Mouse (Mus musculus): ENCODE data around the gene Tmbim1. TPM values are rescaled to one million over a fixed set of nuclear protein-coding genes. Genes with fewer than 3 reads are reported as not detected.
A peak's percentile ranks its signal among the peaks of the same experiment; 100 is the strongest.

Tmbim1 gene
- polyA plus RNA-seq, 1 experiment from 2014 or later: 25.5 TPM

DNA sequence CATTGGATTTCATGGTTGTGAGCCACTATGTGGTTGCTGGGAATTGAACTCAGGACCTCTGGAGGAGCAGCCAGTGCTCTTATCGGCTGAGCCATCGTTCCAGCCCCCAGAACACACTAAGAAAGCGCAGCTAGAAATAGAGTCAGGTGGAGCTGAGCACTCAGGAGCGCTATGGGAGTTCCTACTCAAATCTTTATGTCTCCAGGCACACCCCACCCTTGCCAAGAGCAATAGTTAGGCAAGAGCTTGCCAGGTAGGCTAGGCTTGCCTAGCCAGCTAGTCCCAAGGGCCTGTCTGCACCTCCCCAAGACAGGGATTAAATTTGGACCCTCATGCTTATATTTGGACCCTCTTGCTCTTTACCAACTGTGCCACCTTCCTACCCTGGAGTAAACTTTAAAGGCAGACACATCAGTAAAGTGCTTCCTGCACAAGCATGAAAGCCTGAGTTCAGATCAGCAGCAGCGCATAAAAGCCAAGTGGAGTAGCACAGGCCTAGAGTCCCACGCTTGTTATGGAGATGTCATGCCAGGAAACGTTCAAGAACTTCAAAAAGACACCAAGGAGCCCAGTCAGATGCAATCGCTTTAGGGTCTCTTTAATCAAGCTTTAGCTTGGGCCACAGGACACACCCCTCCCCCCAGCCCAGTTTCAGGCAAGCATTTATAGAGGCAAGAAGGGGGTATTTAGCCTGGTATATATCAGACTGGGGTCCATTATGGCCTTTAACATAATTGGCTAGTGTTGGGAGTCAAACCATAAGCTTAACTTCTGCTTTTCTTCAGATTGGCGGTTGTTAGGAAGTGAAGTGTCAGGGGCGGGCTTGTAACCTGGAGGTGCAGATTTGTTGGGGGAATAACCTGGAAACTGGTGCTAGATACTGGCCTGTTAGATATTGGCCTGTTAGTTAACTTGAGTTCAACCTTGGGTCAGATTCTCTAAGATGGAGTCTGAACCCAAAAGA is 2.9 kb upstream of the Tmbim1 start:
- Histone ChIP-seq H3K9ac (no peak overlapping the region), H3K9me3 (ENCODE audit: low read depth, low read length) (no peaks in the 10 kb centered on the region), H3K36me3 (ENCODE audit: insufficient read depth) (no peaks in the 10 kb centered on the region), H3K27me3 (ENCODE audit: insufficient read depth, low read length) (no peaks in the 10 kb centered on the region), H3K4me3 (ENCODE audit: low read depth, low read length) (no peak overlapping the region), H3K4me2 (no peak overlapping the region), H3K4me1 (ENCODE audit: insufficient read depth) (peaks cover 5% of the 10 kb centered on the region; the same call in 1 of the 2 replicates), H3K27ac (ENCODE audit: low read depth) (no peak overlapping the region)
- no peak for DNase-seq
- TF ChIP-seq CTCF (IDR thresholded peaks at IDR 0.05; ENCODE audit: low read depth): no peak
- 71% methylated on average over 10 of the region's 10 CpGs for WGBS
- no peak for ATAC-seq (ENCODE audit: insufficient read depth)

DNA sequence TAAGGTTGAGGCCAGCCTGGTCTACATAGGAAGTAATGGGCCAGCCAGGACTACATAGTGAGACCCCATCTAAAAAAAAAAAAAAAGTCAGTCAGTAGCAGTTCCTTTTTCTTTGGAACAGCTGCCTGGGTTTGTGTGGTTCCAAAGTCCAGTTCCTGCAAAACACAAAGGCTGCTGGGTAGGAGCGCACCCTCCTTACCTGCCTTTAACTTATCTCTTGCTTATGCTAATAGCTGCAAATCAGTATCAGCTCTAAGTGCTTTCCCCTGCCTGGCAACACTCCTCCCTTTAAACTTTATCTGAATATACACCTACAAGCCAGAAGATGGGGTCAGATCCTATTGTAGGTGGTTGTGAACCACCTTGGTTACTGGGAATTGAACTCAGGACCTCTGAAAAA is 1.7 kb upstream of the Tmbim1 start:
- no peaks in the 10 kb centered on the region for H3K36me3 ChIP-seq (ENCODE audit: insufficient read depth)
- H3K9ac ChIP-seq: no peak overlapping the region
- no peaks in the 10 kb centered on the region for H3K27me3 ChIP-seq (ENCODE audit: insufficient read depth, low read length)
- no peak overlapping the region for H3K4me3 ChIP-seq (ENCODE audit: low read depth, low read length)
- H3K9me3 ChIP-seq (ENCODE audit: low read depth, low read length): no peaks in the 10 kb centered on the region
- no peak overlapping the region for H3K27ac ChIP-seq (ENCODE audit: low read depth)
- TF ChIP-seq CTCF (IDR thresholded peaks at IDR 0.05; ENCODE audit: low read depth): no peak
- DNase-seq (no peak), ATAC-seq (ENCODE audit: insufficient read depth) (no peak)
- no peak overlapping the region for H3K4me2 ChIP-seq
- H3K4me1 ChIP-seq (ENCODE audit: insufficient read depth): peaks cover 10% of the 10 kb centered on the region; the same call in 1 of the 2 replicates
- WGBS: 100% methylated on average over 1 of the region's 1 CpGs

DNA sequence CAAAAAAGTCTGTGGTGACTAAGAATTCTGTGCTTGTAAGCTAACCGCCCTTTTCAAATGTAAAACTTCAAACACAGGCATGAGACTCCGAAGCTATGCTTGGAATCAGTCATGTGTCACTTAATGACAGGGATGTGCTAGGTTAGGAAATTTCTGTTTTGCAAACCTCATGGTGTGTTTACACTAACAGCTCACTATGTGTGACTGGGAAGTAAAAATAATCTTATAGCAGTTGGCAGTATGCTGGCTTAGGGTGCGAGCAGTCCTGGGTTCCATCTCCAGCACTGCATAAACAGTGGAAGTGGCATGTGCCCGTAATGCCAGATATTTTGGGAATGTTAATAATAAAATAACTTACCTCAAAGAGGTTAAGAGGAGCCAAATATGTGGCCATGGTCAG is 476 bp downstream of the Tmbim1 start:
- no peak overlapping the region for H3K4me2 ChIP-seq
- H3K4me3 ChIP-seq (ENCODE audit: low read depth, low read length): no peak overlapping the region
- H3K4me1 ChIP-seq (ENCODE audit: insufficient read depth): peaks cover 13% of the 10 kb centered on the region; the same call in 1 of the 2 replicates
- H3K9me3 ChIP-seq (ENCODE audit: low read depth, low read length): no peaks in the 10 kb centered on the region
- DNase-seq (peak; percentile 71), ATAC-seq (ENCODE audit: insufficient read depth) (no peak)
- WGBS: 45% methylated on average over 4 of the region's 4 CpGs
- no peak for TF ChIP-seq CTCF (IDR thresholded peaks at IDR 0.05; ENCODE audit: low read depth)
- no peak overlapping the region for H3K9ac ChIP-seq
- H3K27ac ChIP-seq (ENCODE audit: low read depth): no peak overlapping the region
- no peaks in the 10 kb centered on the region for H3K27me3 ChIP-seq (ENCODE audit: insufficient read depth, low read length)
- no peaks in the 10 kb centered on the region for H3K36me3 ChIP-seq (ENCODE audit: insufficient read depth)

DNA sequence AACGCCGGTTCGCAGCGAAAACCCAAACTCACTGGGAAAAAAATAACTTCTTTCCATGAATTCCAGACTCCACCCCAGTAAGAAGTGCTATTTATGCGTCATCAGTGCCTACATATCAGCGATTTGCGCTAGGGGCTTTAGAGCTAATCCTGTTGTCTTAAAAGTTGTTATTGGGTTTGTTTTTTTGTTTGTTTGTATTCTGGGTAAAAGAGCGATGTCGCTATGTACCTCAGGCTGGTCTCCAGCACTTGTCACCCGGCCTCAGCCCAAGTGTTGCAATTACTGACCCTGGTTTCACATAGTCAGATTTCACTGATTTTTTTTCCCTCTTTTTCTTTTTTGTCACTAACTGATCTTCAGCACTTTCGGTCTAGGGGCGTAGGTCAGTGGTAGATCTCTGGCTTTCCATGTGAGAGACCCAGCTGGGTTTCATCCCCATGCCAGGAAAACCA is 1.1 kb downstream of the Tmbim1 start:
- DNase-seq: no peak
- Histone ChIP-seq H3K9me3 (ENCODE audit: low read depth, low read length) (no peaks in the 10 kb centered on the region), H3K4me1 (ENCODE audit: insufficient read depth) (peaks cover 13% of the 10 kb centered on the region; the same call in 1 of the 2 replicates), H3K36me3 (ENCODE audit: insufficient read depth) (no peaks in the 10 kb centered on the region), H3K4me2 (peak overlapping the region; percentile 84), H3K9ac (peak overlapping the region; percentile 86), H3K27ac (ENCODE audit: low read depth) (peak overlapping the region; percentile 95), H3K27me3 (ENCODE audit: insufficient read depth, low read length) (no peaks in the 10 kb centered on the region), H3K4me3 (ENCODE audit: low read depth, low read length) (peak overlapping the region; percentile 73)
- 3% methylated on average over 12 of the region's 12 CpGs for WGBS
- ATAC-seq (ENCODE audit: insufficient read depth): peak; percentile 7; the same call in 1 of the 2 replicates
- no peak for TF ChIP-seq CTCF (IDR thresholded peaks at IDR 0.05; ENCODE audit: low read depth)

DNA sequence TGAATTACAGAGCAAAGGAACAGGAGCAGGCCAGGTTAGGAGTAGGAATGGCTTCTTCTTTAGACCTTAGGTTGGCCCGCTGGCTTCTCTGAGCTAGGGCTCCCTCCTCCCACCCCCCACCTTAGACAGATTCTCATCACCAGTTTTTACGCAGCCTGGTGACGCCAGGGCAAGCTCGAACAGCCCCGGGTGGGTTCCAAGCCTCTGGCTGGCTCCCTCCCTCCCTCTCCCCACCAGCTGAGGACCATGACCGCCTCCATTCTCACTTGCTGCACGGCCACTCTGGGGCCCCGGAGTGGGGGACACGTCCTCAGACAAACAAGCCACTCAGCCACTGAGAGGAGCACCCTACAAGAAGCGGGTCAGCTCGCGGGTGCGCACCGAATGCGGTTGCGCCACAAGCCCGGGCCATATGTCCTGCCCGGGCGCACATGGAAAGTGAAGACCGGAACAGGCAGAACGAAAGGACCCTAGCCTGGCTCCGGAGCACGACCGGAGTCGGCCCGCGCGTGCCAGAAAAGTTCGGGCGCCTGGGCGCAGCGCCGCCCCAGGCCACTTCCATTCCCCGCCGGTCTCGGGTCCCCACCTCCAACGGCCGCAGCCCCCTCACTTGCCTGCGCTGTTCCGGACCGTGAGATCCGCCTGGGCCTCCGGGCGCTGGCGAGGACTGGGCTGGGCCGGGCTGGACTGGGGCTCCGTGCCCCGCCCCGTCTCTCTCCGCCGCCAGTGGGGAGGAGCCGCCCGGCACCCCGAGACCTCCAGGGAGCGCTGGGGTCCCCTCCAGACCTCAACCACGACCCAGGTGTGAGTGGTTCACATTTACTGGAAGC is 1.7 kb downstream of the Tmbim1 start:
- peak; percentile 17; the same call in 1 of the 2 replicates for TF ChIP-seq CTCF (IDR thresholded peaks at IDR 0.05; ENCODE audit: low read depth)
- ATAC-seq (ENCODE audit: insufficient read depth): peak; percentile 92
- Histone ChIP-seq H3K9me3 (ENCODE audit: low read depth, low read length) (no peaks in the 10 kb centered on the region), H3K4me2 (peak overlapping the region; percentile 84), H3K9ac (peak overlapping the region; percentile 86), H3K27me3 (ENCODE audit: insufficient read depth, low read length) (no peaks in the 10 kb centered on the region), H3K4me3 (ENCODE audit: low read depth, low read length) (peak overlapping the region; percentile 73), H3K27ac (ENCODE audit: low read depth) (peak overlapping the region; percentile 95), H3K4me1 (ENCODE audit: insufficient read depth) (peaks cover 13% of the 10 kb centered on the region; the same call in 1 of the 2 replicates), H3K36me3 (ENCODE audit: insufficient read depth) (no peaks in the 10 kb centered on the region; the same call in 1 of the 2 replicates)
- peak; percentile 82 for DNase-seq
- under 1% methylated on average over 55 of the region's 56 CpGs for WGBS

DNA sequence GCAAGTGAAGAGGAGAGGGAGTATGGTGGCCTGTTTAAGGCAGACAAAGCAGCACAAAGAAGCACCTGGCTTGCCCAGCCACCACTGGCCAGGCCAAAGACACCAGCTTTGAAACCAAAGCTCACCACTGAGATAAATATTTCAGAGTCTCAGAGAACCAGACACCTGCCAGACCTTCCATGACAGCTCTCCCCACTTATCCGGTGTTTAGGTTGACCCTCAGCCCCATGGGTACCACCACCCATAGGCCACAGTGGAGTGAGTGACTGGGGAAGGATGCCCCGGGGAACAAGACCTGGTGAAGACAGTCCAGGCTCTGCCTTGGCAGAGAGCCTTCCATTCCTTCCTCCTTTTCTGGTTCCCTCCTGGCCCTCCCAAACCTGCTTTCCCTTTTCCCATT is 2.6 kb downstream of the Tmbim1 start:
- ATAC-seq (ENCODE audit: insufficient read depth) (no peak), DNase-seq (no peak)
- no peak overlapping the region for H3K9ac ChIP-seq
- no peak for TF ChIP-seq CTCF (IDR thresholded peaks at IDR 0.05; ENCODE audit: low read depth)
- H3K27ac ChIP-seq (ENCODE audit: low read depth): no peak overlapping the region
- peak overlapping the region; percentile 73 for H3K4me3 ChIP-seq (ENCODE audit: low read depth, low read length)
- H3K4me2 ChIP-seq: peak overlapping the region; percentile 84
- no peaks in the 10 kb centered on the region for H3K9me3 ChIP-seq (ENCODE audit: low read depth, low read length)
- no peaks in the 10 kb centered on the region for H3K27me3 ChIP-seq (ENCODE audit: insufficient read depth, low read length)
- H3K4me1 ChIP-seq (ENCODE audit: insufficient read depth): peaks cover 17% of the 10 kb centered on the region; the same call in 1 of the 2 replicates
- 51% methylated on average over 2 of the region's 2 CpGs for WGBS
- no peaks in the 10 kb centered on the region; the same call in 1 of the 2 replicates for H3K36me3 ChIP-seq (ENCODE audit: insufficient read depth)

All from lung, embryonic 14.5 days (tissue).